Mouse (Mus musculus) ES-E14 (cell line): Measurements from ENCODE around the gene Dusp14.

Experiments
- CHD2 ChIP-seq: IDR thresholded peaks from 2 replicates; pipeline ENCODE4 v1.6.1; 2014; ENCODE audit warnings: mild to moderate bottlenecking, low read depth, low read length, inconsistent platforms
- MAFK ChIP-seq: IDR thresholded peaks from 2 replicates; pipeline ENCODE4 v1.6.1; 2014; ENCODE audit warnings: mild to moderate bottlenecking, low read depth, low read length, inconsistent platforms; ENCODE audit not compliant: insufficient read depth
- ZC3H11A ChIP-seq: IDR thresholded peaks from 2 replicates; pipeline ENCODE4 v1.6.1; 2012; ENCODE audit warnings: low read depth, mild to moderate bottlenecking, inconsistent platforms, low read length, borderline replicate concordance
- ZNF384 ChIP-seq: IDR thresholded peaks from 2 replicates; pipeline ENCODE4 v1.6.1; 2012; ENCODE audit warnings: low read depth, low read length, inconsistent platforms

GRCm38 (mm10) chr11:84060635-84061034, 8.4 kb downstream of the Dusp14 start:
- TF ChIP-seq ZNF384, result no peak
- no peak for TF ChIP-seq ZC3H11A
- TF ChIP-seq MAFK, result no peak
- TF ChIP-seq CHD2, result no peak
